Mouse (Mus musculus) left cerebral cortex, adult 18-20 months (tissue): ENCODE results near the gene Dcun1d1. TPM values are rescaled to one million over a fixed set of nuclear protein-coding genes. Genes with fewer than 3 reads are reported as not detected.
A peak's percentile ranks its signal among the peaks of the same experiment; 100 is the strongest.

Experiments
- DNase-seq, 2 experiments: peaks; one replicate each; pipeline ENCODE4 v3.0.0; 2021 to 2022; ENCODE audit warnings: low spot score in 2 of 2, mixed read lengths in 1 of 2
- long read RNA-seq, 2 experiments: library from polyadenylated mRNA; stranded (forward); transcript quantifications; one replicate each; pipeline ENCODE4 v2.0.0; 2021
- total RNA-seq, 2 experiments: library from RNA; stranded (reverse); gene quantifications; 2 replicates each; pipeline ENCODE4 v1.2.3; 2021

The Dcun1d1 gene
- 10 to 100 TPM; 71.7 to 75.0 TPM for total RNA-seq
- long read RNA-seq, experiment 1, full-length matches to known transcripts: 29 of 36 reads
- long read RNA-seq, experiment 1, partial matches to known transcripts: 1 of 36 reads
- long read RNA-seq, experiment 1, other reads (novel, unspliced or antisense): 6 of 36 reads
- long read RNA-seq, experiment 2, full-length matches to known transcripts: 25 of 45 reads
- long read RNA-seq, experiment 2, partial matches to known transcripts: 6 of 45 reads
- long read RNA-seq, experiment 2, other reads (novel, unspliced or antisense): 14 of 45 reads

DNA sequence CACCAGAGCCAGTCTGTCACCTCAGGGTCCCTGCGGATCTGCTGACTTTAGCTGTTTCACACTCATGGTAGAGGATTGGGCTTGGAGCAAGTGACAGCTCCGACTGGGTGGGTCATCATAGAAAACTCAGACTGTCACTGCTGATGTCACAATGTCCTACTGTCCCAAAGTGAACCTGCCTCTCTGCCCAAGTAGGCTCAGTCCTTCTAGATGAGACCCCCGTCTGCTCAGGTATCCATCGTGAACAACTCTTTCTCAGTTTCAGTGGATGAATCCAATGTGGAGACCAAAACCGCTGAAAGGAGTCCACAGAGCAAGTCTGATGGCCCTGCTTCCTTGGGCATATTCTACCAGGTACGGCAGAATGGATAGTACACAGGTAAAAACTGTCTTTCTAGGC, at the start of gene Dcun1d1:
Dcun1d1 (minus strand) TSS at position 101 of the 400 bp plus-strand sequence.
- no peak for DNase-seq

DNA sequence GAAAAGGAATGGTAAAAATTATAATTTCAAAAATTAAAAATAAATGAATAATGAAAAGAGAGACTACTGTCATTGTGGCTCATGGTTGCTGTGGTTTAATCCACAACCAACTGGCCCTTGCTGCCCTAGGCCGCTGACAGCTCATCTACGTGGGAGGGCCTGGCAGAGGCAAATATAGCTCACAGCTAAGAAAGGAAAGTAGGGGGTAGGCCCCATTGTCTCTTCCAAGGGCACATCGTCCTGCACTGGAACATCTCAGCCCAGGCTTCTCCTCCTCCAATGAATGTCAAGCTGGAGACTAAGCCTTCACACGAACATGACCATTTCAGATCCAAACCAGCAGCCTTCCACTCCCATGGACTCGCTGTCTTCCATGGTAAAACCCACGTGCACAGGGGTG, 49.0 kb upstream of the Dcun1d1 start:
- DNase-seq: no peak

DNA sequence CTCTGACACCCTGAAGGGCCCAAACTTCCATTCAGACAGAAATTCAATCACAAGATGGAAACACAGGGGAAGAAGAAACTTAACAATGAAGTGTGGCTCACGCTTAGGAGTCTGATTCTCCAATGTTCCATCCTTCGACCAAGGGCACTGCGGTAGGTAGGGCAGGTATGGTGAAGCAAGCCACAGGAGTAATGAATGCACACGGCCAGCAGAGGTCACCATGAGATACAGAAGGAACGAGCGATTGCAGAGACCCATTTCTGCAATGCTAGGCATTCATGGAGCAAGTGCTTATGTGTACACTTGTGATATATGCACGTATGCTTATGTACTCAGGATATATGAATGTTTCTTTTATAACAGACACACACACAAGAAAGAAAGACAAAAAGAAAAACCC, 36.3 kb upstream of the Dcun1d1 start:
- DNase-seq: peak in 1 of 2 experiments; percentile 15

DNA sequence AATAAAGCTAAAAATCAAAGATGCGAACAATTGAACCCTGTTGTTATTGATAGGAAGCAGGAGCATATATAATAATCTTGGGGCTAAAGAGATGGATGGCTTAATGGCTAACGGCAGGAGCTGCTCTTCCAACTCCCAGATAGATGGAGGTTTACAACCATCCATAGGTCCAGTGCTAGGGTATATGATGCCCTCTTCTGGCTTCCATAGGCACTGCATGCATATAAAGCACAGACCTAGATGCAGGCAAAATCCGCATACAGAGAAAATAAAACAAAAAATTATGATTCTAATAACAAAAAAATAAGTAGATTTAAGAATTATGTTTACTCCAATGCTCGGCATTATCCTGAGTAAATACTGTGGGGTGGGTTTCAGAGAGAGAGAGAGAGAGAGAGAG, 35.7 kb upstream of the Dcun1d1 start:
- DNase-seq: peak in 1 of 2 experiments; percentile 21

DNA sequence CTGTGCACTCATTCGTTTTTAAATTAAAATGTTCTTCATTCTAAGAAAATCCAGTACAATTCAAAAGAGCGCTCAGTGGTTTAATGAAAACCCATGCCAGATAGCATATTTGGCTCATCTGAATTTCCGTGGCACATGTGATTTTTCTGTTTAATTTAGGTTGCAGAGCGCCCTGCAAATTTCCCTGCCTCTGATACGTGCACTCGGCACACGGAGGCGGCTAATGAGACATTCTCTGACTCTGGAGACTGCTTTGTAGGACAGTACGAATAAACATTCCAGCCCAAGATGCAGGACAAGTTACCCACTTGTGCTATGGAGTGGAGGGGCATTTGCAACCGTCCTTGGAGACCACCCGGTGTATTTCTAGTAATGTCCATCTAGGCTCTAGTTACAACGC, 33.9 kb upstream of the Dcun1d1 start:
- DNase-seq: no peak

DNA sequence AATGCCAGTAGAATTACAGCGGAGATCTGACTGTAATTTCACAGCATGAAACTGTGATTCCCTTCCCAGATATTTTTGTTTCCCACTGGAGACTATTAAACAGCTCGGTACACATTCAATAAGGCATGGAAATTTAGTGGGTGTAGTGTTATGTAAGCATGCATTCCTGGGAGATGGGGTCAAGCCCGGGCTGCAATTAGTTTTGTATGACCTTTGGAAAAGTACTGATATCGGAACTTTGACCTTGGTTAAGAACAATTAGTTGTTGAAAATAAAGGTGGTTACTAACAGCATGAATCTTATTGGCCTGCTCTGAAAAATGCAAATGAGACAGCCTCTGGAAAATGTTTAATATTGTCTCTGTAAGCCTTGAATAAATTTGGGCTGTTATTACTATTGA, 33.2 kb upstream of the Dcun1d1 start:
- DNase-seq: no peak

DNA sequence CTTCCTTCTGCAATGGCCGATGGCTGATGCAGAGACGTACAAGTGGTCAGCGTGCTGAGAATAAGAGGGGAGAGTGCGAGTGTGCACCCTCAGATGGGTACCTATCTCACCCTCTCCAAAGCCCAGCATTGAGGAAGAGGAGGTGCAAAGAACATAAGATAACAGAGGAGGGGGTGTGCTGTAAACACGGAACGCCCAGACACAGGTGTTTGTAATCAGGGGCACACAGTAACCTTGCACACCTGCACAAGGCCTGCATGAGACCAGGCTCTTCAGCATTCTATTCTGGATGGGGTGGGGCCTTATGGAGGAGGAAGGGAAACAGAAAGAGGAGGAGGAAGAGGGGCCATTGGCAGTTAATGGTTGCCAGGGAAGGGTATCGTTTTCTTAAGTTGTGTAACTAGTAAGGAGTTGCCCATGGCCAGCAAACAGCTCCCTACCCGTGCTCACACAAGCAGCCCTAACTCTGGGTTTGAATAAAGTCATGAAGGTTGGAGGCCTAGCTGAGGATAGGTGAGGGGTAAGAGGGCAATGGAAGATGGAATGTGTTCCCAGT, 30.2 kb upstream of the Dcun1d1 start:
- no peak for DNase-seq

DNA sequence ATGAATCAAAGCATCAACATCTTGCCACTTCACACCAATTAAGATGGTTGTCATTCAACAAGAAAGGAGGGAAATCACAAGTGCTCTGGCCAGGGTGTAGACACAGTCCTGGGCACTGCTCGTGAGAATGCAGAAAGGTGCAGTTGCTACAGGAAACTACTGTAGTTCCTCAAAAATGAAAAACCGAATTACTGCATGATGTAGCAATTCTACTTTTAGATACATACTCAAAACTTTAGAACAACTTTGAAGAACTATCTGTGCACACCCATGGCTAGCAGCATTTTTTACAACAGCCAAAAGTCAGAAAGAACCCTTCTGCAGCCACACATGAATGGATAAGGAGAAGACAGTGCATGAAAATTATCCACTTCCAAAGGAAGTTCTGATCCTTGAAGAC, 29.2 kb upstream of the Dcun1d1 start:
- no peak for DNase-seq

DNA sequence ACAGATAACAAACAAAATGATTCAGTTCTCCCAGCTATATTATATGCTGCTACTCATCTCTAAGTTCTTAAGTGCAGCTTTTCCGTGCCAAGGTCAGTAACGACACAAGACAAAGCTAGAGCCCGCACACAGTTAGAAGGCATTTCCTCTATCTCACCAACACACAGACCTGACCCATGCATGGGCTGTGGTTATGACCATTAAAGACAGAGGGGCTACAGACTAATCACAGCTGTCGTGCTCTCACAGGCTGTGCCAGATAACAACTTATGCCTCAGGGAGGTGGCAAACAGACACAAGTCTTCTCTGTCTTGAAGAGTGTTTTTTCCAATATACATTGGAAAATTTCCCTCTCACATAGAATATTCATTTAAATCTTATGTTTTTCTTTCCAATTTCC, 27.7 kb upstream of the Dcun1d1 start:
- DNase-seq: no peak

DNA sequence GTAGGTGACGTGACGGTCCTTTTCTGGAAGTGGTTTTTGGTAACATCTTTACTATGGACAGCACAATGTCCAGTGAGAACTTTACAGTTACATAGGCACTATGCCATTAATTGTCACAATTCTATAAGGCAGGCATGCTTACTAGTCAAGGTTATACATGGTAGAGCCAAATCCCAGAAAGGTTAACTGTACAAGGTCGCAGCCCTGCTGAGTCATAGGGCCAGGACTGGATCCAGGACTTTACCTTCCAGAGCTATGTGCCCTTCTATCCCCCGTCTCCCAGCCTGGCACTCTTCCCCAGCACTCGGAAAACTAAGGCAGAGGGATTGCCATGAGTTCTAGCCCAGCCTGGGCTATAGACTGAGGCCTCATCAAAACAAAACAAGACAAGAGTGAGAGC, 26.7 kb upstream of the Dcun1d1 start:
- DNase-seq: no peak

DNA sequence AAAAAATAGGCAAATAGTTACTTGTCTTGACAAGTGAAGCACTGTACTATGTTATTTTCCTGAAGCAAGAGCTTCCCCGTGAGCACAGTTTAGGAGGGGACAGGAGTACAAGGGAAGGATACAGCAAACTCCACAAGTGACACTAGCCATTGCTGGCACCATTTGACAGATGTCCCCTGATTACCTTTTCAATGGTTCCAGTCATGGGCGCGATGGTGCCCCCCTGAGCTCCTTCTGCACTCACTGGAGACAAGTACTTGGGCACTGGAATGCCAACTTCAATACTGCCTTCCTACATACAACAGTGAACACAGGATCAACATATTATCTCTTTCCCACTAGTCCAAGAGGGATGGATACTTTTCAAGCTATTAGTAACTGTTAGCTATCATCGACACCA, 26.2 kb upstream of the Dcun1d1 start:
- no peak for DNase-seq

DNA sequence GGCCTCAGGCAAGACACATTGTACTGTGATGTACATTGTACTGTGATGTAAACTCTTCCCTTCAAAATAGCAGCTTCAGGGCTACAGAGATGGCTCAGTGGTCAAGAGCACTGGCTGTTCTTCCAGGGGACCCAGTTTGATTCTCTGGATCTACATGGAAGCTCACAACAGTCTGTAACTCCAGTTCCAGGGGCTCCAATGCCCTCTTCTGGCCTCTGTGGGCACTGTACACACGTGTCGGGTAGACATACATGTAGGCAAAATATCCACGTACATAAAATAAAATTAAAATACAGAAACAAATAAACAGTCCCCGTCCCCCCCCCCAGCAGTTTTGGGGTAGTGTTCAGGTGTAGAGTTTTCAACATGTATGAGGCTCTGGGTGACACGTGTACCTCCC, 25.7 kb upstream of the Dcun1d1 start:
- DNase-seq: no peak

DNA sequence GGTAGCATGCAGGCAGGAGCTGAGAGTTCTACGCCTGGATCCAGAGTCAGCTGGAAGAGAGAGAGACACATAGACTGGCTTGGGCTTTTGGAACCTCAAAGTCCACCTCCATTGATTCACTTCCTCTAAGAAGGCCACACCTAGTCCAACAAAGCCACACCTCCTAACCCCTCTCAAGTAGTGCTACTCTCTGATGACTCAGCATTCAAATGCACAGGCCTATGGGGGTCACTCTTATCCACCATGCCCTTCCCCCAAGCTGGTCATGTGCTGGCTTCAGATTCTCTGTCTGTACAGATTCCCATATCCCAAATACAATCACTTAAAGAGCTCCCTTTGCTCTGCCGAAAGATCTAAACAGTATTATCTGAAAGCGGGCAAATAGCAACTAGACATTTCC, 20.0 kb upstream of the Dcun1d1 start:
- DNase-seq: no peak

DNA sequence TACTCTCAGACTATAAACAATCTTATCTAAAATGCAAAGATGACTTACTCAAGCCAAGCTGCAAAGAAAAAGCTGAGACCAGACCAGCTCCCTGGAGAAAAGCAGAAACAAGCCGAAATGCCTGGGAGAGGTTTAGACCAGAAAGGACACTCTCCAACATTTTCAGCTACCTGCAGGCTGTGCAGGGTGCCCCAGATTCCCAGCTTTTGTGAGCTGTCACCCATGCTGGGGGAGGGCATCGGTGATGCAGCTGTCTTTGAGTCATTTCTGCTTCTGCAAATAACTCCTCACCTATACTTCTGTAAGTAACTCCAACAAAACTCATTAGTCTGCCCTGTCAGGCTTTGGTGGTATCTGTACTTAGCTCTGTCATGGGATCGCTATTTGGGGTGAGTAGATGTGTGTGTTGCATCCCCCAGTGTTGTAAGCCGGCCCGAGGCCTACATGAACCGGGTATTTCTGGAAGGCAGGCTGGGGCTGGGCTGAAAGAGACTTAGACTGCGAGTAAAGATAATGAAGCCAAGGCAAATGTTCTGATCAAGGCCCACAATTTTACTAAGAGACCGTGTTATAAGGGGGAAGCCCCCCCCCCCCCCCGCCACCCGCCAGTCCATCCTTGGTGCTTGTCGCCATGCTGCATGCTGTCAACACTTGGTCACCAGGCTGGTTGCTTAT, 17.8 kb upstream of the Dcun1d1 start:
- no peak for DNase-seq

DNA sequence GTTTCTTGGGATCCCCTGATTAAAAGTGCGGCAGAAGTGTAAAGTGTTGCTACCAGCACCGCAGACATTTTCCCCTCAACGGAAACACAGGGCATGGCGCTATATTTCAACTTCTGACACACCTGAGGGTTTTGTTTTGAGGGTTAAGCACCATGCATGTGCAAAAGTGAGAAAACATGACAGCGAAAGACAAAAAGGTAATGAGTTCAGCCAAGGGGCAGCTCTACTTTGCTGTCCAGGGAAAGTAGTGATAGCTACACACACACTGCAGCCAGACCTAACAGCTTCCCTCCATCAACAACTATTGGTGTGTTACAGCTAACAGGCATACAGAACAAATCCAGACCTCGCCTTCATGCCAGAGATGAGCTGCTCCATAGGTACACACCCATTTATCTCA, 16.6 kb upstream of the Dcun1d1 start:
- DNase-seq: no peak

DNA sequence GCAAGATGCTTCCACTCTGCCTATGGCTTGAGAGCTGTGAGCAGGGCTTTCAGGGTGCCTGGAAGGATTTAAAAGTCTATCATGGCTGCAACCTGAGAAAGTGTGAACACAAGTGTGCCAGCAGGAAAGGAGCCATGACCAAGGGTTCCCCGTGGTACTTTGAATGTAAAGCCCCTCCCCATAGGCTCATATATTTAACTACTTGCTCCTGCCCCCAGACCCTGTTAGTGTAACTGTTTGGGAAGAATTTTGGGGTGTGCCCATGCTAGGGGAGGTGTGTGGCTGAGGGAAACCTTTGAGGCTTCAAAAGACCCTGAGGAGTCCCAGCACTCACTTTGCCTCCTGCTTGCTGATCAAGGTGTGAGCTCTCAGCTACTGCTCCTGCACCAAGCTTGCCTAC, 15.9 kb upstream of the Dcun1d1 start:
- no peak for DNase-seq

DNA sequence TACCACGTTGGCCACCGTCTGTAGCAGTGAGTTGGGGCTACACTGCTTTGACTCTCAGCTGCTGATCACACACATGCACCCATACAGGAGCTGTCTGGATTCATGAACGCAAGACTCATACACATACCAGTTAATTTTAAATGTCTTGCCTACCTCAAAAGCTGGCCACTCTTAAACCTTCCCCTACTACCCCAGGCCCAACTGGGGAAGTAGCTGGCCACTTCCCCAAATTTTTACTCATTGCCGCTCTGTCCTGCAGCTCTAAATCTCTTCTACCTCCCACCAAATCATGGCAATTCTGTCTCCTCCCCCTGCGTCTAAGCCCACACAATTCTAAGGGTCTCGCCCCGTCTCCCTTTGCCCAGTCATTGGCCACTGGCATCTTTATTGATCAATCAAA, 11.0 kb upstream of the Dcun1d1 start:
- no peak for DNase-seq

DNA sequence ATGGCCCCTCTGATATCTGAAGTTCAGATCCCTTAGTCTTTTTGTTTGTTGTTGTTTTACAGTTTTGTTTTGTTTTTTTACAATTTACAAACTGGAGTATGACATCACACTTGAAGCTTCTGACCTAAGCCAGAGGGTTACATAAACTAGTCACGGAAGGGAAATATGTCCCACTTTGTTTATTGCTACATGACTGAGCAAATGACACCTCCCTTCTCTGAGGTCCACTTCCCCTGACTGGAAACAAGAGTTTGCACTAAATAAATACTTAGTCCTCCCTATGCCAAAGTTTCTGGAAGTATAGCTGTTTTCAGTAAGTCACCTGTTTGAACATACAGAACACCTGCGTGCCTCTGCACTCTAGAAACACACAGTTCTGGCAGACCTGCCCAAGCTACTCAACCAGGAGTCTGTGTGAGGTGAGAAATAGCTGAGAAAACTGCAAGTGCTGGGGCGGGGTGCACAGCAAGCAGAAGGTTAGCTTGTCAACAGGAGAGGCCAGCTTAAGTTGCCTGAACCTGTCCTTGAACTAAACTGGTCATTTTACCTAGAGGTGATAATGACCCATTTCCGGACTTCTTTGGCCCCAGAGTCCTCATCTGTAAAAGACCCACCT, 3.4 kb upstream of the Dcun1d1 start:
- no peak for DNase-seq

DNA sequence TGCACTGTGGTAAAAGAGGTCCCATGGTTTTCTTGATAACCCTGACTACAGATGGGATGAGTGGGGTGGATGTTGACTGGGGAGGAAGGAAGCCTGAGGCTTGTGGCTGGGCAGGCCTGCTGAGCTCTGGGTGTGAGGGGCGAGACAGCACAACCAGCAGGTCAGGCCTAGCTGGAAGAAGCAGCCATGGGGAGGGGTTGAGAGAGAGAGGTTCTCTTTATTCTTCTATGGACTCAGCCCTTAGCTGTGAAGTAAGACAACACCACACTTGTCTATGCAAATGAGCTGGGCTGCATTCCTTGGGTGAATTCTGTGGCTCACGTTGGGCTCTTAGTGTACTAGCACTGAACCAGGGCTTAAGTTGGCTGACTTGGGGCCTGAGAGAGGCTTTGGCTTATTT, 2.8 kb upstream of the Dcun1d1 start:
- DNase-seq: no peak

DNA sequence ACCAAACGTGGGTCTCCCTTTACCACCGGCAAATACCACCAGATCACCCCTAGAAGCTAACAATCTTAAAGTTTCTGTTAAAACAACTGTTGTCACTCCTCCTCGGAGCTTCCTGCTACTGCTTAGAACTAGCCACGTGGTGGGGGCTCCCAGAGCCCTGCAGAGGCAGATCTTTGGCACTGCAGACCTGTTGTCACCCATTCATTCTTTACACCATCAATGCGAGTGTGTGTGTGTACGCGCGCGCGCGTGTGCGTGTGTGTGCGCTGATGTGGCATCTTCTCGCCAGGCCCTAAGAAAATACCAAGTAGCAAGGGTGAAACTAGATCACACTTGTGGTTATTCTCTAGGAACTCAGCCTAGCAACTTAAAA, 3.9 kb downstream of the Dcun1d1 start:
- DNase-seq: peak in 1 of 2 experiments; percentile 17

DNA sequence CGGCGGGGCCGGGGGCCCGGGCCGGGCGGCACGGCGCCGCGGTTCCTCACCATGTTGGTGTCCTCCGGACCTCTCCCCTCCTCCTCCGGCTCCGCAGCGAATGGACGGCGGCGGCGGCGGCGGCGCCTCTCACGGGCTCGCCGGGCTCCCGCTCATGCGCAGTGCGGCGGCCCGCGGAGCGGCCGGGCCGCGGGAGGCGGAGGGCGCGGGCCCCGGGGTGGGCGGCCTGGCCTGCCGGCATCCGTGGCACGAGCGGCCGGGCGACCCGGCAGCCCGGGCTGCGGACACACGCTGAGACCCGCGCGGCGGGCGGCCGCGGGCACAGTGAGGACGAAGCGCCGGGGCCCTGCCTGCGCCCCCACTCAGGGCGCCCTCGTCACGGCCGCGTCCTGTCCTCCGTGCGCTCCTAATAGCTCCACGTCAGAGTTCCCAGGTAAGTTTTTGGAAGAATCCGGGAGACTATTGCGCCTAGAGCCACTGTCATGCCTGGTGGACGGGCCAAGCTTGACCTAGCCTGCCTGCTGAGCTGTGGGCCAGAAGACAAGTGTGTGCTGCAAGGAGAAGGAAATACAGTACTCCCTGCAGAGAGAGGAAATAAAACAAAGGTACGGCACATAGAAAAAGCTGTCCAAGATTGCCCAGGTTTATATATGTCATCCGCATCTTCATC, 4.4 kb downstream of the Dcun1d1 start:
- peak; percentile 68 to 80 for DNase-seq
